Comparison of ENCODE assay signal across 15 mouse cellular contexts in genomic region chr16:62845341-62845740, GRCm38 (mm10). TPM values are rescaled to one million over a fixed set of nuclear protein-coding genes. Genes with fewer than 3 reads are reported as not detected.
DNase-seq lines count a peak whose midpoint lies in the region; ATAC-seq and TF ChIP-seq lines count a peak whose summit lies in the region.
"Had no signal": no experiment of that assay in that cellular context is flagged by ENCODE, and none has a peak within 500 bp of the region (broad histone marks: within the 10 kb centered on the region; RNA-seq: fewer than 3 reads in every experiment).

No protein-coding gene starts in this region.

- no peak for TF ChIP-seq CTCF in liver, postnatal 0 days (IDR thresholded peaks at IDR 0.05; ENCODE audit: low read depth)
- no peak for TF ChIP-seq CTCF in forebrain, postnatal 0 days (IDR thresholded peaks at IDR 0.05; ENCODE audit: low read depth)

- no peaks in the 10 kb centered on the region for H3K9me3 ChIP-seq in forebrain, embryonic 13.5 days (replicated peaks)
- no peaks in the 10 kb centered on the region for H3K9me3 ChIP-seq in forebrain, embryonic 10.5 days
- no peaks in the 10 kb centered on the region for H3K9me3 ChIP-seq in liver, embryonic 12.5 days (replicated peaks)
- no peaks in the 10 kb centered on the region for H3K9me3 ChIP-seq in liver, postnatal 0 days (ENCODE audit: low read length)
- no peaks in the 10 kb centered on the region for H3K9me3 ChIP-seq in forebrain, postnatal 0 days (ENCODE audit: low read length)
- no peaks in the 10 kb centered on the region for H3K9me3 ChIP-seq in neural tube, embryonic 14.5 days (ENCODE audit: control insufficient read depth, low read length)

- 0 out of 2 replicates have a peak overlapping the region, but pooled peaks have one; percentile 76 for H3K4me3 ChIP-seq in forebrain, embryonic 13.5 days
- no peak overlapping the region for H3K4me3 ChIP-seq in forebrain, embryonic 10.5 days
- H3K4me3 ChIP-seq in liver, embryonic 12.5 days = no peak overlapping the region
- no peak overlapping the region for H3K4me3 ChIP-seq in liver, postnatal 0 days (ENCODE audit: low read depth, low read length)
- peak overlapping the region; percentile 93; the same call in 1 of the 2 replicates for H3K4me3 ChIP-seq in forebrain, postnatal 0 days (ENCODE audit: low read depth, low read length)
- H3K4me3 ChIP-seq in neural tube, embryonic 14.5 days (ENCODE audit: low read depth, low read length) = no peak overlapping the region

- DNase-seq in forebrain, embryonic 10.5 days (ENCODE audit: extremely low spot score, low spot score) = no peak
- no peak for DNase-seq in liver, postnatal 0 days
- DNase-seq in forebrain, postnatal 0 days = no peak
- DNase-seq in right cerebral cortex, adult 2 months (ENCODE audit: low spot score in 2 of 2) = no peak
- DNase-seq in heart, adult 18-20 months = no peak
- DNase-seq: B cell, adult 2 months; cerebellum, postnatal 25 days; kidney, adult 8-10 months; layer of hippocampus, postnatal 36 days; lung, postnatal 14 days; thymus, postnatal 4 days had no signal

- H3K36me3 ChIP-seq in forebrain, embryonic 13.5 days (ENCODE audit: poor library complexity, severe bottlenecking) = no peaks in the 10 kb centered on the region
- no peaks in the 10 kb centered on the region for H3K36me3 ChIP-seq in forebrain, embryonic 10.5 days (replicated peaks)
- no peaks in the 10 kb centered on the region for H3K36me3 ChIP-seq in liver, embryonic 12.5 days
- H3K36me3 ChIP-seq in liver, postnatal 0 days (replicated peaks; ENCODE audit: insufficient read depth, low read length) = no peaks in the 10 kb centered on the region
- H3K36me3 ChIP-seq in forebrain, postnatal 0 days (ENCODE audit: insufficient read depth) = no peaks in the 10 kb centered on the region
- no peaks in the 10 kb centered on the region for H3K36me3 ChIP-seq in neural tube, embryonic 14.5 days (ENCODE audit: control insufficient read depth, insufficient read depth, low read length)

- H3K4me1 ChIP-seq in forebrain, embryonic 13.5 days = peaks cover 22% of the 10 kb centered on the region
- peaks cover 18% of the 10 kb centered on the region for H3K4me1 ChIP-seq in forebrain, embryonic 10.5 days
- peaks cover 31% of the 10 kb centered on the region for H3K4me1 ChIP-seq in liver, embryonic 12.5 days
- peaks cover 6% of the 10 kb centered on the region for H3K4me1 ChIP-seq in liver, postnatal 0 days (ENCODE audit: insufficient read depth)
- H3K4me1 ChIP-seq in forebrain, postnatal 0 days (ENCODE audit: insufficient read depth) = peaks cover 13% of the 10 kb centered on the region
- peaks cover 12% of the 10 kb centered on the region for H3K4me1 ChIP-seq in neural tube, embryonic 14.5 days (ENCODE audit: control insufficient read depth, insufficient read depth, low read length)

- H3K27me3 ChIP-seq in forebrain, embryonic 13.5 days = no peaks in the 10 kb centered on the region
- H3K27me3 ChIP-seq in forebrain, embryonic 10.5 days (ENCODE audit: poor library complexity, severe bottlenecking) = no peaks in the 10 kb centered on the region
- no peaks in the 10 kb centered on the region for H3K27me3 ChIP-seq in liver, embryonic 12.5 days (replicated peaks)
- no peaks in the 10 kb centered on the region for H3K27me3 ChIP-seq in liver, postnatal 0 days (ENCODE audit: insufficient read depth, low read length)
- no peaks in the 10 kb centered on the region for H3K27me3 ChIP-seq in forebrain, postnatal 0 days (ENCODE audit: insufficient read depth, low read length)
- no peaks in the 10 kb centered on the region for H3K27me3 ChIP-seq in neural tube, embryonic 14.5 days (ENCODE audit: control insufficient read depth, insufficient read depth, low read length)

- H3K9ac ChIP-seq in forebrain, embryonic 13.5 days = no peak overlapping the region
- no peak overlapping the region for H3K9ac ChIP-seq in liver, embryonic 12.5 days
- no peak overlapping the region for H3K9ac ChIP-seq in liver, postnatal 0 days (replicated peaks)
- H3K9ac ChIP-seq in forebrain, postnatal 0 days = no peak overlapping the region
- H3K9ac ChIP-seq in neural tube, embryonic 14.5 days (replicated peaks; ENCODE audit: low read depth, low read length) = no peak overlapping the region

- WGBS in forebrain, embryonic 13.5 days = 90% methylated on average over 6 of the region's 6 CpGs
- 92% methylated on average over 6 of the region's 6 CpGs for WGBS in forebrain, embryonic 10.5 days
- 84% methylated on average over 6 of the region's 6 CpGs for WGBS in liver, embryonic 12.5 days (ENCODE audit: insufficient replicate concordance)
- 88% methylated on average over 6 of the region's 6 CpGs for WGBS in liver, postnatal 0 days (ENCODE audit: insufficient replicate concordance)
- 88% methylated on average over 6 of the region's 6 CpGs for WGBS in forebrain, postnatal 0 days
- 92% methylated on average over 6 of the region's 6 CpGs for WGBS in neural tube, embryonic 14.5 days

- ATAC-seq in forebrain, embryonic 13.5 days = no peak
- ATAC-seq in liver, embryonic 12.5 days = no peak
- no peak for ATAC-seq in liver, postnatal 0 days
- ATAC-seq in forebrain, postnatal 0 days = no peak
- no peak for ATAC-seq in neural tube, embryonic 14.5 days (ENCODE audit: low read depth)

- peak overlapping the region; percentile 70 for H3K4me2 ChIP-seq in forebrain, embryonic 13.5 days
- H3K4me2 ChIP-seq in liver, embryonic 12.5 days = peak overlapping the region; percentile 91; the same call in 1 of the 2 replicates
- no peak overlapping the region for H3K4me2 ChIP-seq in liver, postnatal 0 days (ENCODE audit: low read depth, low read length)
- H3K4me2 ChIP-seq in forebrain, postnatal 0 days (ENCODE audit: low read depth) = peak overlapping the region; percentile 85
- H3K4me2 ChIP-seq in neural tube, embryonic 14.5 days (ENCODE audit: low read depth, low read length) = peak overlapping the region; percentile 87

- TF ChIP-seq EP300 in liver, postnatal 0 days (IDR thresholded peaks at IDR 0.05; ENCODE audit: low read depth) = no peak

- H3K27ac ChIP-seq in forebrain, embryonic 13.5 days = no peak overlapping the region
- no peak overlapping the region for H3K27ac ChIP-seq in forebrain, embryonic 10.5 days
- no peak overlapping the region for H3K27ac ChIP-seq in liver, embryonic 12.5 days
- H3K27ac ChIP-seq in liver, postnatal 0 days (ENCODE audit: low read depth) = no peak overlapping the region
- no peak overlapping the region for H3K27ac ChIP-seq in forebrain, postnatal 0 days (ENCODE audit: low read depth, low read length)
- H3K27ac ChIP-seq in neural tube, embryonic 14.5 days (ENCODE audit: low read depth, low read length) = no peak overlapping the region

RNA-seq across cellular contexts. Expression of gene Arl13b, which starts 1.5 kb away (rescaled TPM):
- 19.0 and 19.5 TPM in 2 replicates for polyA plus RNA-seq in forebrain, embryonic 13.5 days (2015; fragmentation: Nextera tagmentation; extraction: Ambion mirVana)
- polyA plus RNA-seq in forebrain, embryonic 10.5 days (2016; fragmentation: Nextera tagmentation; extraction: Ambion mirVana) = 15.3 and 16.4 TPM in 2 replicates
- 5.8 TPM in 2 replicates for polyA plus RNA-seq in liver, embryonic 12.5 days (2016; fragmentation: Nextera tagmentation; extraction: Ambion mirVana)
- 3.0 and 3.4 TPM in 2 replicates for polyA plus RNA-seq in liver, postnatal 0 days (2015; fragmentation: Nextera tagmentation; extraction: Ambion mirVana)
- 21.0 and 21.4 TPM in 2 replicates for total RNA-seq in forebrain, postnatal 0 days (2014; rRNA removed)
- polyA plus RNA-seq in forebrain, postnatal 0 days (2015; fragmentation: Nextera tagmentation; extraction: Ambion mirVana) = 14.1 and 17.0 TPM in 2 replicates
- 18.3 and 18.9 TPM in 2 replicates for polyA plus RNA-seq in neural tube, embryonic 14.5 days (2014; fragmentation: Nextera tagmentation; extraction: Ambion mirVana)
- total RNA-seq in heart, adult 18-20 months (2021) = 1 to 10 TPM; 8.8 to 9.1 TPM

RNA-seq across cellular contexts. Expression of gene Pros1, which starts 8.8 kb away (rescaled TPM):
- polyA plus RNA-seq in forebrain, embryonic 13.5 days (2015; fragmentation: Nextera tagmentation; extraction: Ambion mirVana) = 7.7 and 8.6 TPM in 2 replicates
- polyA plus RNA-seq in forebrain, embryonic 10.5 days (2016; fragmentation: Nextera tagmentation; extraction: Ambion mirVana) = 16.9 and 17.0 TPM in 2 replicates
- polyA plus RNA-seq in liver, embryonic 12.5 days (2016; fragmentation: Nextera tagmentation; extraction: Ambion mirVana) = 17.8 and 19.5 TPM in 2 replicates
- polyA plus RNA-seq in liver, postnatal 0 days (2015; fragmentation: Nextera tagmentation; extraction: Ambion mirVana) = 18.2 and 19.1 TPM in 2 replicates
- total RNA-seq in forebrain, postnatal 0 days (2014; rRNA removed) = 8.3 and 11.4 TPM in 2 replicates
- 7.2 and 9.3 TPM in 2 replicates for polyA plus RNA-seq in forebrain, postnatal 0 days (2015; fragmentation: Nextera tagmentation; extraction: Ambion mirVana)
- polyA plus RNA-seq in neural tube, embryonic 14.5 days (2014; fragmentation: Nextera tagmentation; extraction: Ambion mirVana) = 12.2 and 16.4 TPM in 2 replicates
- 10 to 100 TPM; 15.4 to 17.6 TPM for total RNA-seq in heart, adult 18-20 months (2021)

RNA-seq across cellular contexts. Expression of gene Stx19, which starts 30.9 kb away (rescaled TPM):
- 0.52 and 0.63 TPM in 2 replicates for polyA plus RNA-seq in forebrain, embryonic 13.5 days (2015; fragmentation: Nextera tagmentation; extraction: Ambion mirVana)
- polyA plus RNA-seq in forebrain, embryonic 10.5 days (2016; fragmentation: Nextera tagmentation; extraction: Ambion mirVana) = 0.30 and 0.39 TPM in 2 replicates
- 0.11 and 0.23 TPM in 2 replicates for polyA plus RNA-seq in liver, embryonic 12.5 days (2016; fragmentation: Nextera tagmentation; extraction: Ambion mirVana)
- 0.04 TPM in 1 of 2 replicates, not detected in the other for polyA plus RNA-seq in liver, postnatal 0 days (2015; fragmentation: Nextera tagmentation; extraction: Ambion mirVana)
- total RNA-seq in forebrain, postnatal 0 days (2014; rRNA removed) = 0.14 TPM in 1 of 2 replicates, not detected in the other
- polyA plus RNA-seq in forebrain, postnatal 0 days (2015; fragmentation: Nextera tagmentation; extraction: Ambion mirVana) = 0.08 TPM in 1 of 2 replicates, not detected in the other
- polyA plus RNA-seq in neural tube, embryonic 14.5 days (2014; fragmentation: Nextera tagmentation; extraction: Ambion mirVana) = 0.51 and 0.54 TPM in 2 replicates
- total RNA-seq in heart, adult 18-20 months (2021) = not detected
- total RNA-seq: adrenal gland, postnatal 4 days; layer of hippocampus, postnatal 36 days had no signal

RNA-seq across cellular contexts. Expression of gene Nsun3, which starts 58.7 kb away (rescaled TPM):
- 10.4 and 10.8 TPM in 2 replicates for polyA plus RNA-seq in forebrain, embryonic 13.5 days (2015; fragmentation: Nextera tagmentation; extraction: Ambion mirVana)
- polyA plus RNA-seq in forebrain, embryonic 10.5 days (2016; fragmentation: Nextera tagmentation; extraction: Ambion mirVana) = 9.3 and 9.5 TPM in 2 replicates
- 7.2 and 9.4 TPM in 2 replicates for polyA plus RNA-seq in liver, embryonic 12.5 days (2016; fragmentation: Nextera tagmentation; extraction: Ambion mirVana)
- polyA plus RNA-seq in liver, postnatal 0 days (2015; fragmentation: Nextera tagmentation; extraction: Ambion mirVana) = 3.5 and 4.2 TPM in 2 replicates
- 12.2 and 27.4 TPM in 2 replicates for total RNA-seq in forebrain, postnatal 0 days (2014; rRNA removed)
- polyA plus RNA-seq in forebrain, postnatal 0 days (2015; fragmentation: Nextera tagmentation; extraction: Ambion mirVana) = 7.3 and 10.8 TPM in 2 replicates
- polyA plus RNA-seq in neural tube, embryonic 14.5 days (2014; fragmentation: Nextera tagmentation; extraction: Ambion mirVana) = 12.8 and 13.5 TPM in 2 replicates
- total RNA-seq in heart, adult 18-20 months (2021) = 1 to 10 TPM; 4.8 to 7.0 TPM

Comparison
In these comparisons a context has a peak if more than half of its experiments do, and no peak if none do; other contexts are left out.
1. H3K4me3 ChIP-seq: peak in forebrain, embryonic 13.5 days (single experiment) and forebrain, postnatal 0 days (single experiment); none in forebrain, embryonic 10.5 days (single experiment), liver, embryonic 12.5 days (single experiment), liver, postnatal 0 days (single experiment) and neural tube, embryonic 14.5 days (single experiment).